Mouse (Mus musculus): Measurements from ENCODE around the gene Ktn1.

Ktn1 gene

DNA sequence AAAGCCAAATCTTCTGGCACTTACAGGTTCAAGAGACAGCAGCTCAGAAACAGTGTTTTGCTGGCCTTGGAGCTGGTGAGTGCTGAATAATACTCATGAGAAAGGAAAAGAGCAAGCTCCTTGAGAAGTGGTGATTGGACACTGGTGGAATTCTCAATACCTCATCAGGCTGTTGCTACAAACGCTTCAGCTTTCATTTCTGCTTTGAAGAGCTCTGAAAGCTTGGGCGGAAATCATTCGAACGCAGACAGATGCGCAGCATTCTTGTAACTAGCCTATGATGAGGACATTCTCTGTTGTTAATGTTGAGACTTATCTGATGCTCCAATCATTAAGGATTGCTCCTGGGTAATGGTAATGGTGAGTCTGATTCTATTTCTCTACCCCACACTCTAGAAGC, at the start of gene Ktn1:
Ktn1 (plus strand) TSS at position 231 of the 400 bp plus-strand sequence.
- DNase-seq: no peak

DNA sequence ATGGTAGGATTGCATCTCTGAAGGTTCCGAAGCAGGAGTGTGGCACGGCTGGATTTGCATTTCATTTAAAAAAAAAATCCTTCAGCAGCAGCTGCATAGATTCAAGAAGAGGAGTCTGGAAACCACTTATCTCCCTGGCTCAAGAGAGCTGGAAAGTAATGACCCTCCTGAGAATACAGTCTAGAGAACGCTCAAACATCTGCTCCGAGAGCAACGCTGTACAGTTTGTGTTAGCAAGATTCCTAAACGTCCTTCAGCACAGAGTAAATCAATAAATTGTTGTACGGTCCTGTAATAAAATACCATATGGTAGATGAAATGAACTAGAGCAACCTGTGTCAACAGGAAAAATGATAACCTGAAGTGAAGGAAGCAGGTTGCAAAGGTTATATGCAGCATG, 35.0 kb upstream of the Ktn1 start:
- DNase-seq: no peak

DNA sequence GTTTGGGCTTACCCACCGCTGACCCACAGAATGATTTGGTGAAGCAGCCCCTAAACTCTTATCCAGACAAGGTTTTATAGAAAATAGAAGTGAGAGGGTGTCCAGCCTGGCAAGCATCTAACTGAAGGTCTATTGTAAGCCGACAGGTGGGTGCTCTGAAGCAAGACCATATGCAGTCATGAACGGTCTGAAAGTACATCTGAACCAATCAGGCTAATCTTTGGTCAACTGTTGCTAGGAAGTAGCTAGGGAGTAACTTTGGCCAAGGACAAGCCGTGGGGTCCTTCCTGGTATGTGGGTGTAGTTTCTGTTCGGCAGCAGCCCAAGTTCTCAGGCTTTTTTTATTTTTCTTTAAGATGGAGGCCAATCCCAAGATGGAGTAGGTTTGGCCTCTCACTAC, 29.4 kb upstream of the Ktn1 start:
- no peak for DNase-seq

DNA sequence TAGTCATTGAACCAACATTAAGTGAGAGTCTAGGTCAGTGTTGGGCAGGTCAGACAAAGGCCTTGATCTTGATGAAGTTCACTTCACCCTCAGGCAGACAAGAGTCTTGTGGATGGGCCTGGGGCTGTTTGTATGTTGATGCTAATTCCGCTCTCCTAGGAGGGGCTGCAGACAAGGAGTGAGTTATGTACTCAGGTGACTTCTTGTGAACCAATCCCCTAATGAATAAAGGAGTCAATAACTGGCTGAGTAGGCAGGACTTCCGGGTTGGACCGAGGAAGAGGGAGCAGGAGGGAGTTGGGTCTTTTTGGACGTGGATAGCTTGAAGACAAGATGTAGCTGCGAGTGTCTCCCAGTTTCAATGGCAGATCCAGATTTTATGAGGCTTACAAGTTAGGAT, 26.3 kb upstream of the Ktn1 start:
- DNase-seq: no peak

DNA sequence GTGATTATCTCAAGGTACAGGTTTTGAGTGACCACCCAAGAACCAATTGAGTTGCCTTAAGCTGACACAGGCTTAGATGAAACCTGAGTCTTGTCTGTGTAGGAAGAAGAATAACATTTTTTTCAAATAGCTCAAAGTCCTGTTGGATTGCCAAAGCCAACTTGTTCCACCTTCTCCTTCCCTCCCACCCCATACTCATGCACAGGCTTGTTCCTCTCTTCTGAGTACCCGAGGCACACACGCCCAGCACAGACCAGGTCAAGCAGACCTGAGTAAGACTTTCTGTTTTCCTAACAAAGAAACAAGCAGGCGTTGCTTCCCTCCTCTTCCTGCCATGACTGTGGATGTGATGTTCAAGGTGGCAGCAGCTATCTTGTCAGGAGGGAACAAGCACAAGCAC, 23.4 kb upstream of the Ktn1 start:
- DNase-seq: no peak

DNA sequence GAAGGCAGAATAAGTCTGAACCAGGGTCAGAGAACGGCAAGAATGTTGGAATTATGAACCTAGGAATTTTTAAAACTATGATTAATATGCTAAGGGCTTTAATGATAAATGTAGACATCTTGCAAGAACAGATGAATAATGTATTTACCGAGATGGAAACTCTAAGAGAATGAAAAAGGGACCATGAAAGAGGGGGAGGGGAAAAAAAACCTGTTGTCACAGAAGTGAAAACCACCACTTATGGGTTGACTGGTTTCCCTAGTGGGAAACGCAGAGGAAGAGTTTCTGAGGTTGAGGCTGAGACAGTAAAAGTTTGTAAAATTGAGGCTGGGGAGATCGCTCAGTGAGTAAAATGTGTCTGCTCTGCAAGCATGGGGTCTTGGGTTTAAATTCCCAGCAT, 22.1 kb upstream of the Ktn1 start:
- DNase-seq: no peak

DNA sequence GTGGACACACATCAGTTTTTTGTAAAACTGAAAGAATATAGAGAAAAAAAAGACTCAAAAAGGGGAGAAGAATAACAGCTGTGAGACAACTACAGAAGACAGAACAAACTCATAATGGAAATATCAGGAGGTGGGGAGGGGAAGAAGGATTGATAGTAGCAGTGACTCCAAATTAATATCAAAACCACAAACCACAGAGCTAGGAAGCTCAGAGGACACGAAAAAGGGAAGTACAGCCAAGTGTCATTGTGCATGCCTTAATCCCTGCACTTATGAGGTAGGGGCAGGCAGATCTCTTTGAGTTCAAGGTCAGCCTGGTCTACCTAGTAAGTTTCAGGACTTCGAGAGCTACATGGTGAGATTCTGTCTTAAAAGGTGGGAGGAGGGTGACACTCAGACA, 21.4 kb upstream of the Ktn1 start:
- DNase-seq: no peak

DNA sequence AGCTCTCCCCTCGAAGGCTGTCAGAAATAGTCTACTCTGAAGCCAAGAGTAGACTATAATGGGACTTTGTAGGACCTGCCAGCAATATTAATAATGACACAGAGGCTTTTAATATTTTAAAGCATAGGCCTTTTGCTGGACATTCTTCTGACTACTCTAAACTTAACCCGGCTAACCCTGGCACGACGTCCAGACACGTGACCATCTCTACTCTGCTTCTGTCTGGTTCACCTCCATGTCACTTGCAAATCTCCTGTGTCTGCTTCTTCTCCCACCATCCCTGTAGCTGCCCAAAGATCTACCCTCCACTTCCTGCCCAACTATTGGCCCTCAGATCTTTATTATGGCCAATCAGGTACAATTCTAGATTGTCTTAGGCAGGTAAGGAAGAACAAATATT, 20.9 kb upstream of the Ktn1 start:
- no peak for DNase-seq

DNA sequence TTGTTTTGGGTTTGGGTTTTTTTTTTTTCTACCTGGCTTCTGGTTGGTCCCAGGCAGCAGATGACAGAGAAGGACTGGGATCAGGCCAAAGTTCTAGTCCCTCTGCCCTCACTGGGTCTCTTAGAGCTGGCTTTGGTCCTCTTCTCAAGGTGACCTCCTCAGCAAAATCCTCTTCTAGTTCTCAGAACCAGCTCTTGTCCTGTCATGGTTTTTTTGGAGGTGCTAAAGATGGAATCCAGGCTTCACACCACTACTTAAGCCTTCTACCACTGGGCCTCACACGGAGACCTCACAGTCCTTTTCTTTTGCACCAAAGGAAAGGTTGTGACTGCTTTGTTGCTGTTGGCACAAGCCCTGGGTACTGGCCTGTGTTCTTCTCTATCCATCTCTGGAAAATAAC, 15.8 kb upstream of the Ktn1 start:
- no peak for DNase-seq

DNA sequence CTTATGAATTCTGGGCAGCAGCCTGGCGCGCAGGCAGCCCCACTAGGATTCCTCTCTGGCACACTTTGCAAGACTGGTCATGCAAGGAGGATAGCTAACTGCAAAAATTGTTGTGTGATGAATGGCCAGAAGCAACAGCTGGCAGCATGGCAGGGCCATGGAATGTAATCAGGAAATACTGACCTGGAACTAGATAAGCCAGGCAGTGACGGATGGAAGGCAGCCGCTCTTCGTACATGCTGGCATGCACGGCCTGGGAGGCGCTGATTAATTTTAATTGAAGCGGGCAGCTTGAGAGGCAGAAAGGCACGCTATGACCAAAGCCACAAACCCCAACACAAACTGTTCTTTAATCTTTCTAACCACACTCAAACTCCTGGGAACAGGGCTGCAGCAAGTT, 13.8 kb upstream of the Ktn1 start:
- peak; percentile 9 for DNase-seq

DNA sequence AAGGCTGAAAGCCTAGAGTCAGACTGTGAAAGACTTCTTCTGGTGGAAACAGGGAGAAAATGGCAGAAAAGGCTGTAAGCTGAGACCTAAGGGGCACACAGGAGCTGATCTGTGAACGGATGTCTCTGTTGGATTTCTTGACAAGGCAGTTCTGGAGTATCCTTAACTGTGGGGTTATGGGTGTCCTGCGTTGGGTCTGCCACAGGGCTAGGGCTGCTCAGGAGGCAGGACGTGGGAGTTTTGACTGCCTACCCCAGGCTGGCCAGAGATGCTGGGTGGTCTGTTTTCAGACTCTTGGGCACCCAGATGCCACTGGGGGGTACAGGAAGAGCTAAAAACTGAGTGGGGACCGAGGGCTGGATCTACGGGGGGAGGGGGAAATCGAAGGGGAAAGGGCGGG, 13.4 kb upstream of the Ktn1 start:
- DNase-seq: no peak

DNA sequence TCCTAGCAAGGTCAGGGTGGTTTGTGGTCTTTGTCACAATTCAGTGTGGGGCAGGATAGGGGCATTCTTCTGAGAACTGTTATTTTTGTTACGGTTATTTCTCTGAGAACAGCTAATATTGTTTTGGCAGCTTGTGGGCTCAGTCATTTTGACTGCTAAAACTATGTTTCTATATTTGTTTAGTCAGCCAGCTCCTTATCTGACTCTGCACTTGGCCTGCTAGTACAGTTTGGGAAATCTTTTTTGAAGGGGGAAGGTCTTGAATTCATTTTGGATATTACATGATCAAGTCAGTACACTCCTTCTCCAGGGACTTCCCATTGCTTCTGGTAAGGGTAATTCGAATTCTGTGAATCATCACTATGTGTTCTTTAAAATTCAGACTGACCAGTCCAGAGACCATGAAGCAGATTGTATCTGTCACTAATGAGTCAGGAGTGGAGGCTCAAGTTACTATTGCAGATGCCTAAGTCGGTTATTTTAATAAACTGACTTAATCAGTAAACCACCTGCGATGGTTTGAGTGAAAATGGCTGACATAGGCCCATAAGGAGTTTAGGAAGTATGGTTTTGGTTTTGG, 9.8 kb upstream of the Ktn1 start:
- no peak for DNase-seq

DNA sequence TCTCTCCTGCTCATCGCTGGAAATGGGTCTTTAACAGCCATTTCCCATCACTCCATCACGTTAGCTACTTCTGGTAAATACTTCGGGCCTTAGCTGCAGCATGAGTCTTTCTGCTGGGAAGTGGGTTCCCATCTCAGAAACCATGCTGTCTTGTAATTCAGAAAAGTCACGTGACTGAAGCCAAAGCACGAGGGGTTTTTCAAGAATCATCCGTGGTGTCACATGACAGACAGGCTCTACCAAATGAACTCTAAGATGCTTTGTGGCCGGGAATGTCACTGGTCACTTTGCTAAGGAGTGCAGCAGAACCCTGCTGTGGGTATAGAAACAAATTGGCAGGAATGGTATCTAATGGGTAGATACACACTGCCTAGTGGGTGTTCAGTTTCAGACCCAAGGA, 2.6 kb upstream of the Ktn1 start:
- DNase-seq: no peak

DNA sequence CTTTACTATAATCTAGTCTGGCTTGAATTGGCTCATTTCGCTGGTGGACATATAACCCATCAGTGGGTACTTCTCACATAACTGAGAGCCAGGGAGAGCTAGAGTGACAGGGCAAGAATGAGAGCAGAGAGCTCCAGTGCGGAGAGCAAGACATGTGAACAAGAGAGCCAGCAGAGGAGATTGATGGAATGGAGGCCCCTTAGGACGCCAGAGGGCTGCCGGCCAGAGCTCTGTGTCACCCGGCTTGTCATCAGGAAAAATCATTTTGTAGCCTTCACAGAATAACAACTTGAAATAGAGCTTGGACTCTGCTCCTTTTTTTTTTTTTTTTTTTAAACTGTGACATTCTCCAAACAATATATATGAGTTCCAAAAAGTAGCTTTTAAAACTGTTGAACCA, 2.0 kb upstream of the Ktn1 start:
- no peak for DNase-seq

DNA sequence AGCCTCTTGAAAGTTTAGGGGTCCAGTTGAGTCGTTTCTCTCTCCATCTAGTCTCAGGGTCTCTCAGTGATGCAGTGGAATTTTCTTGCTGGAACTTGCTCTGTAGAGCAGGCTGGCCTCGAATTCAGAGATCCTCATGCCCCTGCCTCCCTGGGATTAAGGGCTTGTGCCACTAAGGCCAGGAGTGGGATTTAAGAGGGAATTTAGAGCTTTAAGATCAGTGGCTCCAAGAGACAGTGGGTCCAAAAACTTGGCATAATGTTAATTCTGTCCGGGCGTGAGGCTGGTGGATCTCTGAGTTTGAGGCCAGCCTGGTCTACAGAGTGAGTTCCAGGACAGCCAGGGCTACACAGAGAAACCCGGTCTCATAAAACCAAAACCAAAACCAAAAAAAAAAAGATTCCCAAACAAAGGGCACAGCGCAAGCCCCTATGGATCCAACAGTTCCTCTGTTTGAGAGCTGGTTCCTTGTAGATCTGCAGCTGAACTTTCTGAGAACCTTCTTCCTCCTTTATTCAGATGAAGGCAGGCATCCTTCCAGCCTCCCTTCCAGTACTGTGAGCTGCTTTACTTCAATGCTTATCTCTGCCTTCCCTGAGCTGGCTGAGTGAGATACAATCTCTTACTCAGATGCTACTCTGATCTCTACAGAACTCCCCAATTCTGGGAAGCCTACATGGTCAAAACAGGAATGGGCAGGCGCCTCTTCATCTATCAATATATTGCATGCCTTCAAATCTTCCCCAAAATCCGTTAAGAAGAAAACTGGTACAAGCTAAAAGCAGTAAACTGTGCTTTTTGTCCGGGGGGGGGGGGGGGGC, 1.3 kb upstream of the Ktn1 start:
- DNase-seq: no peak

DNA sequence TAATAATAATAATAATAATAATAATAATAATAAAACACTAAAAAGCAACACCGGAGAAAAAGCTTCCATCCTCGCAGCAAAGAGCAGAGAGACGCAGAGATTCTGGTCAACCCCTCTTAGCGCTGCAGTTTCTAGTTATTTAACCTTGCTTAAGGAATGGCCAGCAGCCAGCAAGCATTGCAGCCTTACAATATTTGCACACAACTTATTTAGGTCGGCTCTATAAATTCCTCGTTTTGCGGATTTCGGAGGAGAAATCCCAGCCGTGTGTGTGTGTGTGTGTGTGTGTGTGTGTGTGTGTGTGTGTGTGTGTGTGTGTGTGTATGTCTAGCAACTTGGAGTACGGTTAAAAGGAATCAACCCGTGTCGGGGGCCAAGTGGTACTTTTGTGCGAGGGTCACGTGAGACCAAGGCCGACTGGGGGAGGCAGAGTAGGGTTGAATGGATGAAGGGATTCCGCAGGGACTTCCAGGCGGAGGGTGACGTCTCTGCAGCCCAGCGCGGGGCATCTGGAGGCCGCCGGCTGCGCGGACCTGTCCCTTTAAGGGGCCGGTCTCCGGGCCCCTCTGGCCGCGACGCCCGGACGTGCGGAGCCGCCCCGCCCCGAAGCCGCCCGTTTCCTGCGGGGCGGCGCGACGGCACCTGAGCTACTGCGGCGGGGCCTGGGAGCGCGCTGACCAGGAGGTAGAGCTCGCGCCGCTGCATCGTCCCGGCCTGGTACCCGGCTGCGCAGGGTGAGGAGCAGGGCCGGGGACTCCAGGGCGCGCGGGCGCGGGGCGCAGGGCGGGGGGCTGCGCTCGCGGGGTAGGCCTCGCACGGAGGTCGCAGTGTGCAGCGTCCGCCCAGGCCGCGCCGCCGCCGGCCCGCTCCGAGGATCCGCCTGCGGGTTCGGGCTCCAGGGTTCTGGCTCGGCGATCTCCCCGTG, 720 bp downstream of the Ktn1 start:
- peak; percentile 81 for DNase-seq

DNA sequence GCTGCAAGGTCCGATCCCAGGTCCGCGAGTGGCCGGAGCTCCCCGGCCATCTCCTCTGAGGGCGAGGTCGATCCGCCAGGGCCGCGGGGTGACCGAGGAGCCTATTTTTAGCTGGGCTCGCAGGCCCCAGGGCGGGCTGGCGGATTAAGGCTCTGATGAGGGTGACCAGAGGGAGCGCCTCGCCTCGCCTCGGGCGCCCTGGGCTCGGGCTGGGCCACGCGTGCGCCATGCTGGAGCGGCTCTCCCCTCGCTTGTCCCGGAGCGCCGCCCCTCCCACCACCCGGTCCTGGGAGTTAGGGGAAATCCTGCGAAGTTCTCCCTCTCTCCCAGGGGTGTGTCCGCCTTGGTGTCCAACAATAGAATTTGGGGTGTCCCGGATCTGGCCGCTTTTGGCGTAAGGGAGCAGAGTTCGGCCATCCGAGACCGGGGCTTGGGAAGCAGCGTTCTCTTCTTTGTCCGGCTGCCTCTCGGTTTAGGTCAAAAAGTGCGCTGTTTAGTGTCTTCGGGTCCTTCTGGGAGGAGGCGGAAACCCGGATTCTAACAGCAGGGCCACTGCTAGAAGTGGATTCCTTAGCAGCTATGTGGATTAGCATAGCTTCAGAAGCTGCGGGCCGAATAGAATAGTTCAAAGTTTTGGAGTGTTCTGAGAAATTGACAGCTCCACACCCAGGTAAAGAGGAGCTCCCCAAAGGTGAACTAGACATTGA, 1.5 kb downstream of the Ktn1 start:
- DNase-seq: peak; percentile 35

DNA sequence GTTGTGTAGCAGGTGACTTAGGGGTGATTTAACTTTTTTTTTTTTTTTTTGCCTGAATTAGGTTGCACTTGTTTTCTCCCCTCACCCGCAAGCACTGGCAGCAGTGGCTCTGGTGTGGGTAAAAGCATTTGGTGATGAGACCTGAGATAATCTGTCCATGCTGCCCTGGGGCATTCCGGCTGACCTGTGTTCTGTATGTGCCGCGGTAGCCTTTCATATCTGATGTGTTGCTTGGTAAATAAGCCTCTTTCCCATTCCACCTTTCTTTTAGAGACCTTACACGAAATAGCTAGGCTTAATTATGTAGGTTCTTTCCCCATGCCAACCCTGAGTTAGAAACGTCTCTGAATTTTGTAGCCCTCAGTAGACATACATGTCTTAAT, 2.1 kb downstream of the Ktn1 start:
- no peak for DNase-seq

DNA sequence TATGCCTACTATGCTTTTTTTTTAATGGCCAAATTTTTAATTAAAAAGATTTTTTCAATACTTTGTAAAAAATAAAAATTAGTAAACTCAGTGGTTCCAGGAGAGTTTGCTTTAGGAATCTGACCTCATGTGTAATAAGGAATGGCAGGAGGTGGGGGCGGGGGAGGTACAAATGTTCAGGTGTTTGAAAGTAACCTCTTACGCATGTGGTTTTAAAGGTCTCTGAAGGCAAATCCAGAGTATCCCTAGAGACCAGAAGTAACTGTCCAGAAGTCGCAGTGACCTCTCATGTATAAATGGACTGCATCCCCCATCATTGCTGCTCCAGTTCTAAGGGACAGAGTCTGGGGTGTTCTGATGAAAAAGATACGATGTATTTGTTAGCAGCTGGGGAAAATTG, 3.0 kb downstream of the Ktn1 start:
- no peak for DNase-seq

DNA sequence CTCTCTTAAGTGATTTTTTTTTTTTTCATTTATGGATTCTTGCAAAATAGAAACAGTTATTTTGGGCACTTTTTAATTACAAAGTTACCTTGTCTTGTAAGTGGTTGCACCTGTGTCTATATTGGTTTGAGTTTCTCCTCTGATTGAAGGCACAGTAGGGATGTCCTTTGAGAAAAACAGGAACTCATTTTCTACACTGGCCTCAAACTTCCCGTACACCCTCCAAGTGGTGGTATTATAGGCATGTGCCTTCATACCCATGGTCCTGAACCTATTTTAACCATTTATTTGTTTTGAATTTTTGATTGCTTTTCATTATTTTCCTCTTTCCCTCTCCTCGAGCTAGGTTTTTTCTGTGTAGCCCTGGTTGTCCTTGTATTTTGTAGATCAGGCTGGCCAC, 7.2 kb downstream of the Ktn1 start:
- no peak for DNase-seq

DNA sequence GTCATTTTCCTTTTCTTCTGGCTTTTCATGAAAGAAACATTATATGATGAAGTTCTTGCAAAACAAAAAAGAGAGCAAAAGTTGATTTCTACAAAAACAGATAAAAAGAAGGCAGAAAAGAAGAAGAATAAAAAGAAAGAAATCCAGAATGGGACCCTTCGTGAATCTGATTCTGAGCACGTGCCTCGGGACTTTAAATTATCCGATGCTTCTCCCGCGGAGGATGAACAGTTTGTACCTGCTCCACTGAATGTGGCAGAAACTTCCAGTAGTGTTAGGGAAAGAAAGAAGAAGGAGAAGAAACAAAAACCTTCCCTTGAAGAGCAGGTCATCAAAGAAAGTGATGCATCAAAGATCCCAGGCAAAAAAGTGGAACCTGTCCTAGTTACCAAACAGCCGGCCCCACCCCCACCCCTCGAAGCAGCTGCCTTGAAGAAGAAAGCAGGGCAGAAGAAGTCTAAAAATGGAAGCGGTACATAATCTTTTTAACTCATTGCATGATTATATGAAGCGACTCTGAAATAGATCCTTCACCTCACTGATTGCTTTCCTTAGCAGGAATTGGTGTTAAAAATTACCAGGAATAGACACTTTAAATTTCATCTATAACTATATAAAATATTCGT, 15.7 kb downstream of the Ktn1 start:
- no peak for DNase-seq

DNA sequence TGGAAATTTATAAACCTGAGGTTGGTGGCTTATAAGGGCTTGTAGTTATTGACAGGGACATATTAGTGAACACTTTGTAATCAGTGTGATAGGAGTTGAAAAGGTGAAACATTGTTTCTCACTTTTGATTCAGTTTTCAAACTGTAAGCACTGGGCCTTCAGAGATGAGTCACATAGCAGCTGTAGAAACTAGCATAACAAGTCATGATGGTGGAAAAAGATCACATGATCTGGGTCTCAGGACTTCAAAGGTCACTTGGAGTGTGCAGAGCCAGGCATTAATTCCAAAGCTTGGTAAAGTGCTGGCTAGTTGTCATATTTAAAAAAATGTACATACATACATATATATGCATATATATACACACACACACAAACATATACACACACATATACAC, 16.2 kb downstream of the Ktn1 start:
- peak; percentile 14 for DNase-seq

Measured in kidney, adult 9 months (tissue).